Mouse (Mus musculus) layer of hippocampus, postnatal 25 days (tissue): ENCODE data around the gene Igsf3. TPM values are rescaled to one million over a fixed set of nuclear protein-coding genes. Genes with fewer than 3 reads are reported as not detected.

Experiments
- DNase-seq, 2 experiments: peaks; one replicate each; pipeline ENCODE4 v3.0.0; 2022; ENCODE audit warnings: mixed read lengths in 2 of 2, low spot score in 1 of 2; ENCODE audit errors: extremely low spot score in 1 of 2
- total RNA-seq, 2 experiments: library from RNA; stranded (reverse); gene quantifications; 2 replicates each; pipeline ENCODE4 v1.2.3; 2021

Gene Igsf3
- total RNA-seq, 2 experiments from 2014 or later: 18.8 to 24.3 TPM

- no peak for DNase-seq
Observed at GRCm38 (mm10) chr3:101497432-101498030, 120.6 kb downstream of the Igsf3 start.

GRCm38 (mm10) chr3:101499906-101500305 lies 123.0 kb downstream of the Igsf3 start:
- DNase-seq: no peak

GRCm38 (mm10) chr3:101500393-101501051 lies 123.6 kb downstream of the Igsf3 start:
- DNase-seq: no peak

GRCm38 (mm10) chr3:101501611-101502010 lies 124.7 kb downstream of the Igsf3 start:
- DNase-seq: no peak

GRCm38 (mm10) chr3:101502086-101502760 lies 125.3 kb downstream of the Igsf3 start:
- no peak for DNase-seq

- DNase-seq: peak; percentile 66 to 90
Observed at GRCm38 (mm10) chr3:101506179-101506578, 129.3 kb downstream of the Igsf3 start.

GRCm38 (mm10) chr3:101506970-101507702 lies 130.3 kb downstream of the Igsf3 start:
- DNase-seq: no peak

- DNase-seq: no peak
Observed at GRCm38 (mm10) chr3:101507766-101508165, 130.9 kb downstream of the Igsf3 start.

GRCm38 (mm10) chr3:101509707-101510544 lies 133.0 kb downstream of the Igsf3 start:
- no peak for DNase-seq

- no peak for DNase-seq
Observed at GRCm38 (mm10) chr3:101510632-101511031, 133.7 kb downstream of the Igsf3 start.

Other genes with a start within 250 kb of the Igsf3 start
- gene Cd2, start 89.1 kb upstream of the Igsf3 start, total RNA-seq: not detected
- gene Atp1a1, start 227.6 kb downstream of the Igsf3 start, total RNA-seq: 100 to 1,000 TPM; 496 to 507 TPM